Mouse (Mus musculus) C2C12 (cell line): Measurements from ENCODE around the gene Ascc2.

Experiments used
- CTCF ChIP-seq: IDR thresholded peaks from one replicate; pipeline ENCODE4 v1.5.1; 2011; ENCODE audit not compliant: control insufficient read depth, insufficient read depth, insufficient read length
- FOSL1 ChIP-seq: IDR thresholded peaks from one replicate; pipeline ENCODE4 v1.8.0; 2011; ENCODE audit warnings: mild to moderate bottlenecking, low read length; ENCODE audit not compliant: poor library complexity, insufficient read depth, severe bottlenecking
- MAX ChIP-seq: IDR thresholded peaks from one replicate; pipeline ENCODE4 v1.6.1; 2011; ENCODE audit warnings: mild to moderate bottlenecking, control low read depth
- USF1 ChIP-seq: IDR thresholded peaks from one replicate; pipeline ENCODE4 v1.6.1; 2011; ENCODE audit warnings: low read depth, mild to moderate bottlenecking, control low read depth, moderate library complexity

GRCm38 (mm10) chr11:4687874-4688273 is 50.3 kb downstream of the Ascc2 start:
- TF ChIP-seq USF1 (no peak), CTCF (no peak), MAX (no peak), FOSL1 (no peak)
